Mouse (Mus musculus) cortical plate, adult 2 months (tissue): ENCODE data around the gene Tubgcp3.

ENCODE experiments used
- CTCF ChIP-seq: fragments of 200-500 bp; IDR thresholded peaks from 2 replicates; pipeline ENCODE4 v1.5.1; 2011; ENCODE audit warnings: mild to moderate bottlenecking, control low read depth, low read length; ENCODE audit not compliant: insufficient read depth; ENCODE audit errors: extremely low read depth
- POLR2A ChIP-seq: fragments of 200-500 bp; IDR thresholded peaks from 2 replicates; pipeline ENCODE4 v1.6.1; 2011; ENCODE audit warnings: mild to moderate bottlenecking, low read length, control low read depth; ENCODE audit not compliant: insufficient read depth; ENCODE audit errors: extremely low read depth

- TF ChIP-seq CTCF, result no peak
- no peak for TF ChIP-seq POLR2A
Measured at GRCm38 (mm10) chr8:12657411-12657810, 14.6 kb downstream of the Tubgcp3 start.
